16 mouse cellular contexts compared by ENCODE assay signal in the genomic region with DNA sequence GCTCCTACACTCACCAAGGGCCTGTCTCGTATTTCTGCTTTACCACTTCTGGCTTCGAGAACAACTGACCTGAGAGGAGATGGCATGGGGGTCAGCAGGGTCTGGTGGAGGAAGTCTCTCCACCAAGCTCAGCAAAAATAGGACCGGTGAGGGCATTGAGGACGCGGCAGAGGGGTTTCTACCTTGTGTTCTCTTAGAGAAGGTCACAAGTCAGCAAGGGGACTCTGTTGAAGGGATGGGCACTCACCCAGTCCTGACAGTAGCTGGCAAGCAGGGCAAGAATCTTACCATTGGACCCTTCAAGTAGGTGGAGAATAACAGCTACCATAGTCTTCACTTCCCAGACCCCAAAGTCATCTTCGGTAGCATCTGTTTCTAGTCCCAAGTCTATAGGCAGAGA. TPM values are rescaled to one million over a fixed set of nuclear protein-coding genes. Genes with fewer than 3 reads are reported as not detected.
DNase-seq lines count a peak whose midpoint lies in the region; ATAC-seq and TF ChIP-seq lines count a peak whose summit lies in the region.
"Had no signal": no experiment of that assay in that cellular context is flagged by ENCODE, and none has a peak within 500 bp of the region (broad histone marks: within the 10 kb centered on the region; RNA-seq: fewer than 3 reads in every experiment).

No protein-coding gene starts in this region.

- WGBS in kidney, adult 2 months = 74% methylated on average over 6 of the region's 6 CpGs
- 59% methylated on average over 6 of the region's 6 CpGs for WGBS in lung, embryonic 15.5 days
- WGBS in lung, adult 2 months = 67% methylated on average over 6 of the region's 6 CpGs
- WGBS in intestine, embryonic 16.5 days = 66% methylated on average over 6 of the region's 6 CpGs

- no peak for TF ChIP-seq POLR2A in kidney, adult 2 months (IDR thresholded peaks at IDR 0.05; ENCODE audit: low read depth, low read length)
- no peak for TF ChIP-seq POLR2A in lung, adult 2 months (IDR thresholded peaks at IDR 0.05; ENCODE audit: borderline replicate concordance, extremely low read depth, low read depth, low read length)

- H3K4me3 ChIP-seq in kidney, adult 2 months (ENCODE audit: insufficient read depth, low read depth, low read length) = no peak overlapping the region
- no peak overlapping the region for H3K4me3 ChIP-seq in lung, embryonic 15.5 days
- H3K4me3 ChIP-seq in lung, adult 2 months (replicated peaks; ENCODE audit: extremely low read depth, low read depth, low read length) = no peak overlapping the region
- no peak overlapping the region; the same call in 1 of the 2 replicates for H3K4me3 ChIP-seq in intestine, embryonic 16.5 days (ENCODE audit: low read length)
- H3K4me3 ChIP-seq: layer of hippocampus, adult 2 months had no signal

- peak overlapping the region; percentile 43 for H3K4me2 ChIP-seq in lung, embryonic 15.5 days
- H3K4me2 ChIP-seq in intestine, embryonic 16.5 days (ENCODE audit: low read depth, low read length) = peak overlapping the region; percentile 93; the same call in 1 of the 2 replicates
- H3K4me2 ChIP-seq: midbrain, embryonic 11.5 days had no signal

- no peak overlapping the region for H3K27ac ChIP-seq in kidney, adult 2 months (ENCODE audit: insufficient read depth, low read depth, low read length)
- H3K27ac ChIP-seq in lung, embryonic 15.5 days = no peak overlapping the region
- peak overlapping the region; percentile 77; the same call in 1 of the 2 replicates for H3K27ac ChIP-seq in intestine, embryonic 16.5 days (ENCODE audit: low read length)
- H3K27ac ChIP-seq: layer of hippocampus, adult 2 months; liver, embryonic 14.5 days had no signal

- H3K27me3 ChIP-seq in kidney, adult 2 months (replicated peaks; ENCODE audit: control insufficient read depth, insufficient read depth, low read length) = no peaks in the 10 kb centered on the region
- peaks cover 37% of the 10 kb centered on the region for H3K27me3 ChIP-seq in lung, embryonic 15.5 days
- H3K27me3 ChIP-seq in intestine, embryonic 16.5 days (replicated peaks; ENCODE audit: control insufficient read depth, insufficient read depth, low read length) = peaks cover 13% of the 10 kb centered on the region

- peaks cover 2% of the 10 kb centered on the region; the same call in 1 of the 2 replicates for H3K36me3 ChIP-seq in kidney, adult 2 months (ENCODE audit: control insufficient read depth, insufficient read depth, low read length)
- peaks cover 37% of the 10 kb centered on the region for H3K36me3 ChIP-seq in lung, embryonic 15.5 days
- H3K36me3 ChIP-seq in intestine, embryonic 16.5 days (ENCODE audit: control insufficient read depth, insufficient read depth, low read length) = peaks cover 3% of the 10 kb centered on the region; the same call in 1 of the 2 replicates

- peaks cover 13% of the 10 kb centered on the region; the same call in 1 of the 2 replicates for H3K4me1 ChIP-seq in kidney, adult 2 months (ENCODE audit: control insufficient read depth, insufficient read depth, low read length)
- peaks cover 24% of the 10 kb centered on the region for H3K4me1 ChIP-seq in lung, embryonic 15.5 days
- H3K4me1 ChIP-seq in lung, adult 2 months (ENCODE audit: control insufficient read depth, insufficient read depth, low read length) = peaks cover 7% of the 10 kb centered on the region; the same call in 1 of the 2 replicates
- H3K4me1 ChIP-seq in intestine, embryonic 16.5 days (ENCODE audit: control insufficient read depth, insufficient read depth, low read length) = peaks cover 17% of the 10 kb centered on the region

- intact Hi-C loops in left cerebral cortex, postnatal 25 days (cut with DNase I) = loop anchor here (10.0 kb wide), 1 partner anchor 271 kb away; no protein-coding TSS in a partner anchor

- TF ChIP-seq CTCF in kidney, adult 2 months (conservative IDR thresholded peaks at IDR 0.05; ENCODE audit: insufficient read depth, insufficient read length, low read depth, low read length) = no peak
- no peak for TF ChIP-seq CTCF in lung, adult 2 months (IDR thresholded peaks at IDR 0.05; ENCODE audit: insufficient read depth, low read length)

- no peak overlapping the region for H3K9ac ChIP-seq in lung, embryonic 15.5 days
- H3K9ac ChIP-seq in intestine, embryonic 16.5 days (ENCODE audit: low read depth, low read length) = no peak overlapping the region; the same call in 1 of the 2 replicates
- H3K9ac ChIP-seq: liver, embryonic 14.5 days had no signal

- DNase-seq in kidney, adult 9 months = peak; percentile 24
- DNase-seq in kidney, adult 2 months = no peak
- no peak for DNase-seq in lung, adult 2 months
- no peak for DNase-seq in B cell, adult 2 months
- no peak for DNase-seq in left cerebral cortex, postnatal 25 days (ENCODE audit: low spot score in 2 of 2)
- DNase-seq: cerebellum, adult 2 months; gastrocnemius, postnatal 14 days; kidney, postnatal 14 days; layer of hippocampus, postnatal 36 days; thymus, adult 18-20 months had no signal

- no peak for ATAC-seq in lung, embryonic 15.5 days (ENCODE audit: borderline replicate concordance, extremely low read depth, low FRiP score, low TSS enrichment)
- ATAC-seq in intestine, embryonic 16.5 days = no peak
- ATAC-seq: forebrain, embryonic 14.5 days had no signal

- H3K9me3 ChIP-seq in lung, embryonic 15.5 days = no peaks in the 10 kb centered on the region
- H3K9me3 ChIP-seq in intestine, embryonic 16.5 days (ENCODE audit: control insufficient read depth, low read length) = no peaks in the 10 kb centered on the region

RNA-seq across cellular contexts. Expression of a gene that starts 2.8 kb away (rescaled TPM):
- polyA plus RNA-seq in kidney, adult 2 months (2012; rRNA removed) = 31.0 and 34.3 TPM in 2 replicates
- polyA plus RNA-seq in lung, embryonic 15.5 days (2015; fragmentation: Nextera tagmentation; extraction: Ambion mirVana) = 43.6 and 44.1 TPM in 2 replicates
- polyA plus RNA-seq in lung, adult 2 months (2012; rRNA removed) = 40.1 and 47.0 TPM in 2 replicates
- polyA plus RNA-seq in intestine, embryonic 16.5 days (2015; fragmentation: Nextera tagmentation; extraction: Ambion mirVana) = 35.7 and 38.9 TPM in 2 replicates
- not detected for total RNA-seq in left cerebral cortex, postnatal 25 days (2021)
- total RNA-seq: gastrocnemius, postnatal 14 days; layer of hippocampus, postnatal 36 days had no signal

RNA-seq across cellular contexts. Expression of a gene that starts 16.3 kb away (rescaled TPM):
- polyA plus RNA-seq in kidney, adult 2 months (2012; rRNA removed) = 9.4 and 10.2 TPM in 2 replicates
- 12.7 and 13.7 TPM in 2 replicates for polyA plus RNA-seq in lung, embryonic 15.5 days (2015; fragmentation: Nextera tagmentation; extraction: Ambion mirVana)
- polyA plus RNA-seq in lung, adult 2 months (2012; rRNA removed) = 24.8 and 28.3 TPM in 2 replicates
- polyA plus RNA-seq in intestine, embryonic 16.5 days (2015; fragmentation: Nextera tagmentation; extraction: Ambion mirVana) = 10.1 and 10.7 TPM in 2 replicates
- total RNA-seq in left cerebral cortex, postnatal 25 days (2021) = 10 to 100 TPM; 25.4 to 27.5 TPM

RNA-seq across cellular contexts. Expression of a gene that starts 34.7 kb away (rescaled TPM):
- polyA plus RNA-seq in kidney, adult 2 months (2012; rRNA removed) = 8.2 and 9.8 TPM in 2 replicates
- polyA plus RNA-seq in lung, embryonic 15.5 days (2015; fragmentation: Nextera tagmentation; extraction: Ambion mirVana) = 50.8 and 57.6 TPM in 2 replicates
- polyA plus RNA-seq in lung, adult 2 months (2012; rRNA removed) = 16.5 and 17.3 TPM in 2 replicates
- 24.5 and 24.6 TPM in 2 replicates for polyA plus RNA-seq in intestine, embryonic 16.5 days (2015; fragmentation: Nextera tagmentation; extraction: Ambion mirVana)
- total RNA-seq in left cerebral cortex, postnatal 25 days (2021) = 10 to 100 TPM; 27.6 to 32.4 TPM
